Mouse (Mus musculus): ENCODE data around the gene Nfkb2. TPM values are rescaled to one million over a fixed set of nuclear protein-coding genes. Genes with fewer than 3 reads are reported as not detected.

The Nfkb2 gene
- polyA plus RNA-seq, 1 experiment from 2014 or later, result 2.4 TPM

DNA sequence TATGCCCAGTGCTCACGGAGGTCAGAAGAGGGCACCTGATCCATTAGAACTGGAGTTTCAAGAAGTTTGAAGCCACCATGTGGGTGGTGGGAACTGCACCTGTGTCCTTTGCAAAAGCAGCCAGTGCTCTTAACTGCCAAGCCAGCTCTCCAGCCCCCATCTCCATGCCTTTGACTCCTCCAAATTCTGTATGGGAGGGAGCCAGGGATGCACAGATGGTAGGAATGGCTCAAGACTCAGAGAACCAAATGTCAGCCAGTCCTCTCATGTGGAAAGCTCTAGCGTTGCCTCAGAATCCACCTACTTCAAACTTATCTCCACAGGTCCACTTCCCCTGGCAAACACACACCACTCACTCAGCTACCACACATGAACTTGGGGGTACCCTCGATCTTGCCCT is 29.8 kb downstream of the Nfkb2 start:
- Histone ChIP-seq H3K36me3 (peaks cover 25% of the 10 kb centered on the region), H3K9ac (replicated peaks) (no peak overlapping the region), H3K4me2 (no peak overlapping the region), H3K4me3 (replicated peaks) (no peak overlapping the region), H3K27me3 (replicated peaks) (no peaks in the 10 kb centered on the region), H3K9me3 (replicated peaks) (no peaks in the 10 kb centered on the region), H3K4me1 (peaks cover 37% of the 10 kb centered on the region), H3K27ac (replicated peaks) (no peak overlapping the region)
- no peak for ATAC-seq (ENCODE audit: low FRiP score)
- WGBS, result 81% methylated on average over 3 of the region's 3 CpGs

- Histone ChIP-seq H3K4me3 (replicated peaks) (peak overlapping the region; percentile 68), H3K36me3 (no peaks in the 10 kb centered on the region), H3K4me2 (peak overlapping the region; percentile 86), H3K4me1 (peaks cover 31% of the 10 kb centered on the region), H3K27ac (replicated peaks) (peak overlapping the region; percentile 83), H3K27me3 (replicated peaks) (no peaks in the 10 kb centered on the region), H3K9ac (replicated peaks) (peak overlapping the region; percentile 67), H3K9me3 (replicated peaks) (no peaks in the 10 kb centered on the region)
- ATAC-seq (ENCODE audit: low FRiP score), result peak; percentile 8
- WGBS, result 26% methylated on average over 15 of the region's 15 CpGs
Measured at GRCm38 (mm10) chr19:46337719-46338330, 33.7 kb downstream of the Nfkb2 start.

- peak within 1 kb of the TSS; percentile 83 for H3K27ac ChIP-seq (replicated peaks)
- H3K36me3 ChIP-seq, result no peaks in the 10 kb centered on the region
- H3K4me2 ChIP-seq, result peak within 1 kb of the TSS; percentile 86
- H3K27me3 ChIP-seq (replicated peaks), result 0 out of 2 replicates have a peak, but pooled peaks cover under 1% of the 10 kb centered on the region
- no peaks in the 10 kb centered on the region for H3K9me3 ChIP-seq (replicated peaks)
- H3K9ac ChIP-seq (replicated peaks), result peak within 1 kb of the TSS; percentile 67
- under 1% methylated on average over 31 of the region's 31 CpGs for WGBS
- H3K4me1 ChIP-seq, result peaks cover 31% of the 10 kb centered on the region
- peak; percentile 91 for ATAC-seq (ENCODE audit: low FRiP score)
- peak within 1 kb of the TSS; percentile 68 for H3K4me3 ChIP-seq (replicated peaks)
Measured at GRCm38 (mm10) chr19:46338331-46338936, 34.3 kb downstream of the Nfkb2 start, which contains the start of gene Cuedc2. Cuedc2 (minus strand) TSS chr19:46338702.

- ATAC-seq (ENCODE audit: low FRiP score), result peak; percentile 16
- peaks cover 5% of the 10 kb centered on the region; the same call in 1 of the 2 replicates for H3K27me3 ChIP-seq (replicated peaks)
- H3K27ac ChIP-seq (replicated peaks), result peak overlapping the region; percentile 70
- peak overlapping the region; percentile 68 for H3K4me3 ChIP-seq (replicated peaks)
- no peaks in the 10 kb centered on the region for H3K36me3 ChIP-seq
- H3K4me2 ChIP-seq, result peak overlapping the region; percentile 86
- peaks cover 31% of the 10 kb centered on the region for H3K4me1 ChIP-seq
- peak overlapping the region; percentile 44 for H3K9ac ChIP-seq (replicated peaks)
- WGBS, result 54% methylated on average over 6 of the region's 6 CpGs
- H3K9me3 ChIP-seq (replicated peaks), result no peaks in the 10 kb centered on the region
Measured at GRCm38 (mm10) chr19:46338942-46339286, 34.8 kb downstream of the Nfkb2 start.

DNA sequence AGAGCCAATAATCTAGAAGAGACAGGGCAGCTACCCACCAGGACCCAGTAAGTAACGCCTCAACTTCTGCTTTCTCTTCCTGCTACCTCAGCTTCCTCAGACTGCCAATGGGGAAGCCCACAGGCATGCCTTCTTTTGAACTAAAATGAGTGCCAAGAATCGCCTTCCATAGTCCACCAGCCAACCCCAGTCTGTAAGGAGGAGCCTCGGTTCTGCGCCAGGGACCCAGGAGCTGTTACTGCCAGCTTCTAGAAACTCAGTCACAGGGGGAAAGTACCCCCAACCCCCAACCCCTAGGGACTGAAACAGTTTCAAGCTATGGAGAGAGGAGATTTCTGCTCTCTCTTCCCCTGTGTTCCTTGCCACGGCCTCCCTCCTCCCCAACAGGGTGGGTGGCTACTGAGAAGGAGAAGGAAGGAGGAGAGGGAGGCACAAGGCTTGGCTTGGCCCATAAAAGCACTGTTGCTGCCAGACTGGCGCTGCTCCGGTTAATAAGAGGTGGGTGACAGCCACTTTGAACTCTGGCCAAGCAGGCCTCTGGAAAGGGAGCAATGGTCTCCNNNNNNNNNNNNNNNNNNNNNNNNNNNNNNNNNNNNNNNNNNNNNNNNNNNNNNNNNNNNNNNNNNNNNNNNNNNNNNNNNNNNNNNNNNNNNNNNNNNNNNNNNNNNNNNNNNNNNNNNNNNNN is 35.3 kb downstream of the Nfkb2 start:
- Histone ChIP-seq H3K4me2 (peak overlapping the region; percentile 86), H3K9me3 (replicated peaks) (no peaks in the 10 kb centered on the region), H3K9ac (replicated peaks) (no peak overlapping the region), H3K27me3 (replicated peaks) (peaks cover 8% of the 10 kb centered on the region; the same call in 1 of the 2 replicates), H3K36me3 (no peaks in the 10 kb centered on the region), H3K4me3 (replicated peaks) (peak overlapping the region; percentile 68; the same call in 1 of the 2 replicates), H3K4me1 (peaks cover 31% of the 10 kb centered on the region), H3K27ac (replicated peaks) (peak overlapping the region; percentile 70)
- ATAC-seq (ENCODE audit: low FRiP score), result peak; percentile 19; the same call in 1 of the 2 replicates
- 74% methylated on average over 7 of the region's 7 CpGs for whole genome bisulfite sequencing

DNA sequence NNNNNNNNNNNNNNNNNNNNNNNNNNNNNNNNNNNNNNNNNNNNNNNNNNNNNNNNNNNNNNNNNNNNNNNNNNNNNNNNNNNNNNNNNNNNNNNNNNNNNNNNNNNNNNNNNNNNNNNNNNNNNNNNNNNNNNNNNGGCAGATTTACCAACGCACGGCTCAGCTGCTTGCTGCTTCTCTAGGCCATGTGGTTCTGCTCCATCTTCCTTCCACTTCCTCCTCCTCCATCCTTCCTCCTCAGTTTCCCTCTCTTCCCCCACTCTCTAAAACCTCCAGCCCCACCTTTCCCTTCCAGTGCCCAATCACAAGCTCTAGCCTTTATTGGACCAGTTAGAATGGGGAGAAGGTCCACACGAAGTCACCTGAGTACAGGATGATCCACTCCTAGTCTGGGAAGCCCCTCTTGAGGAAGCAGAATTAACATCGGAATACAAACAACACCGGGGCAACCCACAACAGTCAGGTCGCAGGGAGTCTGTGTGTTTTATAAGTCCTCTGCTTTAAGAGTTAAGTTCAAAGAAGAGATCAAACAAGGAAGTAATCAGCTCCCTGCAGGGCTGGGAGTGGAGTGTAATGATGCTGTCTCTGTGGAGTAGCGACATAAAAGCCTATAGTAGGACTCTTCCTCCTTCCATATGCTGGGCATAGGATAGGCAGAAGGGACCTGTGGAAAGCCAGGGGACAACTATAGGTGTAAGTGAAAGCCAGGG is 40.7 kb downstream of the Nfkb2 start:
- no peak for ATAC-seq (ENCODE audit: low FRiP score)
- Histone ChIP-seq H3K27ac (replicated peaks) (no peak overlapping the region), H3K9ac (replicated peaks) (no peak overlapping the region; the same call in 1 of the 2 replicates), H3K36me3 (no peaks in the 10 kb centered on the region), H3K4me1 (peaks cover 22% of the 10 kb centered on the region), H3K4me2 (no peak overlapping the region), H3K9me3 (replicated peaks) (no peaks in the 10 kb centered on the region), H3K27me3 (replicated peaks) (peaks cover 12% of the 10 kb centered on the region; the same call in 1 of the 2 replicates), H3K4me3 (replicated peaks) (no peak overlapping the region)
- 17% methylated on average over 7 of the region's 7 CpGs for WGBS

DNA sequence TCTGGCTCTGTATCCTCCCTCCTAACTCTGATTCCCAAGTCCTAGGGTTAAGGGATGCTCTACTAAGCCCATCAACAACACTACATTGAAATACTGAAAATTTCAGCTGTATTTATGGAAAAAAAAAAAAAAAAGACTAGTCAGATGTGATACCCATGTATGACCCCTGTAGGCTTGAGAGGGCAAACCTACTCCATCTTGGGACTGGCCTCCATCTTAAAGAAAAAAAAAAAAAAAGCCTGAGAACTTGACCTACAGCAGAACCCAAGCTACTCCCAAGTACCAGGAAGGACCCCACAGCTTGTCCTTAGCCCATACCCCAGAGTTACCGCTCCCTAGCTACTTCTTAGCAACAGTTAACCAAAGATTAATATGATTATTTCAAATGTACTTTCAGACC is 43.0 kb downstream of the Nfkb2 start:
- Histone ChIP-seq H3K27ac (replicated peaks) (no peak overlapping the region), H3K9ac (replicated peaks) (no peak overlapping the region), H3K27me3 (replicated peaks) (peaks cover 12% of the 10 kb centered on the region; the same call in 1 of the 2 replicates), H3K4me3 (replicated peaks) (no peak overlapping the region), H3K36me3 (no peaks in the 10 kb centered on the region), H3K9me3 (replicated peaks) (no peaks in the 10 kb centered on the region), H3K4me1 (peaks cover 27% of the 10 kb centered on the region), H3K4me2 (no peak overlapping the region)
- 100% methylated on average over 1 of the region's 1 CpGs for WGBS
- ATAC-seq (ENCODE audit: low FRiP score), result no peak

DNA sequence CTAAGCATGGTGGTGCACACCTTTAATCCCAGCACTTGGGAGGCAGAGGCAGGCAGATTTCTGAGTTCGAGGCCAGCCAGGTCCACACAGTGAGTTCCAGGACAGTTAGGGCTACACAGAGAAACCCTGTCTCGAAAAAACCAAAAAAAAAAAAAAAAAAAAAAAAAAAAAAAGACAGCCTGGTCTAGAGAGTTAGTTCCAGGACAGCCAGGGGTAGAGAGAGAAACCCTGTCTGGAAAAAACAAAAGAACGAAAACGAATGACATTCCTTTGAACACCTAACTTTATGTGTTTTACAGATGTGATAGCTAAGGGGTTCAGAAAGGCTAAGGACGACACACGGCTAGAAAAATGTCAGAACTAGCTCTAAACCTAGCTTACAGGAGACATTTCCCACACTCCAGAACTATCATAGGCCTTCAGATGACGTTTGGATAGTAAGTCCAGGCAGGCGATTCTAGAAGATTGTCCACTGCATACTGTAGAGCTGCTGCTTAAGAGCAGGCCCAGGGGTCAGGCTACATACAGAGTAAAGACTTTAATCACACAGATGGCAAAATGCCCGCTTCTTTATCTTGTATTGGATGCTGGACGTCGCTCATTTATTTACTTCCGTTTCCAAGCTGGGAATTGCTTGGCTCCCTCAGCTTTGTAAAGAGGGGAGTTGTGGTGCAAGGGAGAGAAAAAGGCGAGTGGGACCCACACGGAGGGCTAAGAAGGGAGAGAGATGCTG is 44.0 kb downstream of the Nfkb2 start:
- Histone ChIP-seq H3K4me3 (replicated peaks) (peak overlapping the region; percentile 60), H3K4me1 (peaks cover 27% of the 10 kb centered on the region), H3K9ac (replicated peaks) (peak overlapping the region; percentile 75), H3K27me3 (replicated peaks) (peaks cover 12% of the 10 kb centered on the region; the same call in 1 of the 2 replicates), H3K27ac (replicated peaks) (peak overlapping the region; percentile 92), H3K4me2 (peak overlapping the region; percentile 73), H3K36me3 (no peaks in the 10 kb centered on the region), H3K9me3 (replicated peaks) (no peaks in the 10 kb centered on the region)
- ATAC-seq (ENCODE audit: low FRiP score), result peak; percentile 29
- 29% methylated on average over 14 of the region's 14 CpGs for WGBS

GRCm38 (mm10) chr19:46348761-46349458 is 44.8 kb downstream of the Nfkb2 start:
- Histone ChIP-seq H3K4me3 (replicated peaks) (peak overlapping the region; percentile 60), H3K4me2 (peak overlapping the region; percentile 73), H3K9me3 (replicated peaks) (no peaks in the 10 kb centered on the region), H3K4me1 (peaks cover 27% of the 10 kb centered on the region), H3K36me3 (no peaks in the 10 kb centered on the region), H3K27ac (replicated peaks) (peak overlapping the region; percentile 92), H3K27me3 (replicated peaks) (0 out of 2 replicates have a peak, but pooled peaks cover 7% of the 10 kb centered on the region), H3K9ac (replicated peaks) (peak overlapping the region; percentile 75)
- peak; percentile 95 for ATAC-seq (ENCODE audit: low FRiP score)
- WGBS, result under 1% methylated on average over 78 of the region's 78 CpGs

DNA sequence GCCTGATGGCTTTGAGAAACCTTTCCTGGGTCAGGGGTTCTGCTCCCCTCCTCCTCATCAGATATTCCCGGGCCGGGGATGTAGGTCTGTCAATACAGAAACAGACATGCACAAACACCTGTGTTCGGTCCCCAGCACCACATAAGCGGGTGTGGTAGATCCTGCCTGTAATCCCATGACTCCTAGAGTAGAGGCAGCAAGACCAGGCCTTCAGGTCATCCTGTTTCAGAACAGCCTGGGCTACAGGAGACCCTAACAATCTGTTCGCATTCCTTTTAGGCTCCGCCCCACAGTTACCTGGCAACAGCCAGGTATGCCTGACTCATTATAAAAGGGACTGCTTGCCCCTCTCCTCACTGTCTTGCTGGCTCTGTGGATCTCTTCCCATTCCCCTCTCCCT is 45.4 kb downstream of the Nfkb2 start:
- Histone ChIP-seq H3K27me3 (replicated peaks) (0 out of 2 replicates have a peak, but pooled peaks cover 6% of the 10 kb centered on the region), H3K4me1 (peaks cover 27% of the 10 kb centered on the region), H3K36me3 (no peaks in the 10 kb centered on the region), H3K4me3 (replicated peaks) (peak overlapping the region; percentile 60), H3K27ac (replicated peaks) (peak overlapping the region; percentile 92; the same call in 1 of the 2 replicates), H3K9me3 (replicated peaks) (no peaks in the 10 kb centered on the region), H3K4me2 (peak overlapping the region; percentile 73), H3K9ac (replicated peaks) (peak overlapping the region; percentile 75)
- whole genome bisulfite sequencing, result 33% methylated on average over 6 of the region's 6 CpGs
- 0 out of 2 replicates have a peak, but pooled peaks have one; percentile 35 for ATAC-seq (ENCODE audit: low FRiP score)
